Mouse (Mus musculus) yolk sac, embryonic 10.5 days (tissue): ENCODE data around the gene Fermt1.

Experiments used
- DNase-seq: peaks from one replicate; pipeline ENCODE4 v3.0.0-alpha.2; 2017; ENCODE audit warnings: low spot score

Gene Fermt1

GRCm38 (mm10) chr2:132945326-132946207 lies at the start of gene Fermt1:
Fermt1 (minus strand) TSS chr2:132945906.
- peak; percentile 69 for DNase-seq

DNA sequence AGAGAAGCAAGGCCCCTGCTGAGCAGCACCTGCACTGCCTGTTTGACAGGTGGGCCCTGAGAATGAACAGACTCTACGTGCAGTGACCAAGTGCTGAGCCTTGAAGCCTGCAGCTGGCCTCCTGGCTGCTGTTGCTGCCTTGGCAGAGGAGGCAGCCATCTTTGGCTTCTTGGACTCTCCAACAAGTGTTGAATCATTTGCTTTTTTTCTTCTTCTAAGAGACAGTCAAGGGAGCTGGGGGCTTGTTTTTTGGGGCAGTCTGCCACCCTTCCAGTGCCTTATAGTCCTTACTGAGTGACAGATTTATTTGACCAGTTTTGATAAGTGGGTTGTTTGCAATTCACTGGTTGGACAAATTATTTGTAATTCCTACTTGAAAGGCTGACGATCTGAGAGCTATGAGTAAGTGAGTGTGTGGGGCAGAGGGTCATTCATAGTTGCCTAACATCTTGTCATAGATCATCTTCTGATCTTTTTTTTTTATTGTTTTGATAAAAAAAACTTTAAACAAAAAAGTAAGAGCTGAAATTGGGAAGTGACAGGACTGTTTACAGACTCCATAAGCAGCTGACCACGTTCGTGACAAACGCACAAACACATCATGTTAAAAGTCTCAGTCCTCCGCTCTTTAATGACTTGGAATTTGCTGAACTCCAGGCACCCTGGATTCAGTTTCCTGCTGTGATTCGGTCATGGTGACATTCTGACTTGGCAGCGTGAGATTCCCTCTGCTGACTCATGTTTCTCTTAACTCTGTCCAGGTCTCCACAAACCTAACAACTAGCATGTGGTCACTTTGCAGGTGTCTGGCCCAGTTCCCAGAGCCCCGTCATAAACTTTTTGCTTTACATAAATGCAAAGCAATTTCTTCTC lies 47.2 kb upstream of the Fermt1 start:
- no peak for DNase-seq

GRCm38 (mm10) chr2:132989778-132990564 lies 44.3 kb upstream of the Fermt1 start:
- DNase-seq = no peak

DNA sequence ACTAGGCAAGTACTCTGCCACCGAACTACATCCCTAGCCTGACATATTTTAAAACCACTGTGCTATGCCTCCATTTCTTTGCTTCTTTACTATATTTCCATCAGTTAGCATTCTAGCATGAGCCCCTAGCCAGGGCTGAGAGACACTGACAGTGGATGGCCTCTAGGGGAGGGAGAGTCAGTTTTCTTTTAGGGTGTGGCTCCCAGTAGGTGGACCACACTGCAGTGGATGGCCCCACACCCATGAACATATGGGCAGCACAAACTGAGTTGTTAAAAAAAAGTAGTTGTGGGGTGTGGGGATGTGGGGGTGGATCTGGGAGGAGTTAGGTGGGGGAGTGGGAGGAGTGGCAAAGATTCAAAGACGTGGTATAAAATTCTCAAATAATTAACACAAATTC lies 27.6 kb upstream of the Fermt1 start:
- DNase-seq = no peak

DNA sequence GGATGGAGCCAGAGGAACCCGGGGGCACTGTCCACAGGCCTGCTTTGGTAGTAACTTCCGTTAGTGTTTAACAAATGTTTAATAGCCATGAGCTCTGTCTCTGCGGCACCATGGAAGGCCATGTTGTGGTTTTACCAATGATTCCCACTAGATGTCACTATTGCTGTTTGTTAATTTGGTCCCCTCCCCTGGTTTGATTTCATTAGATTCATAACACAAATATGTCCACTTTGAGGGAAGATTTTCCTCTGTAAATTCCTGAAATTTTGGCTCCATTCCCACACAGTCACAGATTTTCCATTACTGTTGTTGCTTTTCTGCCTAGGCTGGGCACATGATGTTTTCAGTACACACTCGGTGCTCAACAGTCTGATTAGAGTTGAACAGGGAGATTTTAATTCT lies 25.1 kb upstream of the Fermt1 start:
- DNase-seq = no peak

- no peak for DNase-seq
Observed at GRCm38 (mm10) chr2:132957786-132958185, 12.1 kb upstream of the Fermt1 start.

DNA sequence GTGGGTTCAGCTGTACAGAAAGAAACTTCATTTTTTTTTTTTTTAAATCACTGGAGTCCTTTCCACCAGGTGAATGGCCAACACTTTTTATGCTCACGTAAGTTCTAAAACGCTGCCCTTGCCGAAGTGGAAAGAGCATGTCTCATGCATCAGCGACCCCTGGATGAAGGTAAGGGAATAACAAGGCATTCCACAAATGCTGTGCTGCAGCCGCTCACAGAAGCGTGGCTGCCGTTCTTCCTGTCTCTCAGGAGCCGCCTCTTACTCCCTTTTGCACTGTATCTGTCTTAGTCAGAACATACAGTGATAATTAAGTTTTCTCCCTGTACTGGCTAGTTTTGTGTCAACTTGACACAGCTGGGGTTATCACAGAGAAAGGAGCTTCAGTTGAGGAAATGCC lies 6.5 kb upstream of the Fermt1 start:
- peak; percentile 17 for DNase-seq

DNA sequence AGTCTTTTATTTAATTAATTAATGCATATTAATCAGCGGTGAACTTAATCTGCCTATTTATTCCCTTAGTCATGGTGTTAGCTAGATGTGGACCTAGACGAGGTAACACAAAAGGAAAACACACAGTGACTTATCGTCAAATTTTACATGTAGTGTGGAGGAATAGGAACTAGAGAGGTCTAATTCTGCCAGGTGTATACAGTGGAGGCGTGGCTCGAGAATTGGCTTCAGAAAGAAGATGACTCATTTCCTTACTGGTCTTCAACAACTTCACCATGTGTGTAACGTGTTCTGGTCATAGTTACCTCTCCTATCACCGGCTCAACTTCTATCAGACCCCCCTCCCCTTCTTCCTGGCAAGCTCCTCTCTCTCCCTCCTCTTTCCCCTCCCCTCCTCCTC lies 2.5 kb upstream of the Fermt1 start:
- no peak for DNase-seq

DNA sequence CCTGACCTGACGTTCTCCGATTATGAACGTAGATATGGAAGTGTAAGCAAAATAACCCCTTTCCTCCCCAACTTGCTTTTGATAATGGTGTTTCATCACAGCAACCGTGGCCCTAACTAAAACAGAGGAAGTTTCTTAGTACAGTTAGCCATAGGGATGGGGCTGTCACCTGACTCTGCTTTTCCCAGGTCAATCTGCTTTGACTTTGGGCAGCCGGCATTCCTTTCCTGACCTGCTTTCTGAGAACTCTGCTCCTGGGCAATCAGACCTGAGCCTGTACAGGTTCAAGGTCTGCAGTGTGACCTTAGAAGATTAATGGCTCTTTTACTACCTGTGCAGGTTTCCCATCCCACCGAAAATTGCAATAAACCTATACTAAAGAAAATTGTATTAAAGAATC lies 1.3 kb upstream of the Fermt1 start:
- DNase-seq = peak; percentile 9

DNA sequence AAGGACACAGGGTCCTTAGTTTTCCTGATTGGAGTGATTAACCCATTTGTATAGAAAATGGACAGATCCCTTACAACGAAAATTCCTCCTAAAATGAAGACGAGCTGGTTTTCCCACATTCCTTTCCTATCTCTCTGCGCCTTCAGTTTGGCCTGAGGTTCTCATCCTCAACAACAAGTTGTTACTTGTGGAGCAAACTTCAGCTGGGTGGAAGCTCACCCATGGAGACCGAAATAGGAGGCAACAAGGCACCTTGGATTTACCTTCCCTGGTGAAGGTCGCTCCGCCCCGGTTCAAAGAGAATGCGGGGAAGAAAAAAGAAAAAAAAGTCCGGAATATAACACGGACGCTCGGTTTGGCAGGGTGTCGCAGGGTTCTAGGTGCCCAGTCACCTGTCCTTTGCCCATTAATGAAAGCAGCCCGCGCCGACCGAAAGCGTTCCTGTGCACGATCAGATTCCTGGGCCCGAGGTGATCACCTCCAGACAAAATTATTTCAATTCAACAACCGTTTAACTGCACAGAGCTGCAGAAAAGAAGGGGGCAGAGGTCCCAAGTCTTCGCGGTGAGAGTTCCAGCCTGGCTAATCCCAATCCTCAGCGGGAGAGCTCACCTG lies 888 bp downstream of the Fermt1 start:
- no peak for DNase-seq

DNA sequence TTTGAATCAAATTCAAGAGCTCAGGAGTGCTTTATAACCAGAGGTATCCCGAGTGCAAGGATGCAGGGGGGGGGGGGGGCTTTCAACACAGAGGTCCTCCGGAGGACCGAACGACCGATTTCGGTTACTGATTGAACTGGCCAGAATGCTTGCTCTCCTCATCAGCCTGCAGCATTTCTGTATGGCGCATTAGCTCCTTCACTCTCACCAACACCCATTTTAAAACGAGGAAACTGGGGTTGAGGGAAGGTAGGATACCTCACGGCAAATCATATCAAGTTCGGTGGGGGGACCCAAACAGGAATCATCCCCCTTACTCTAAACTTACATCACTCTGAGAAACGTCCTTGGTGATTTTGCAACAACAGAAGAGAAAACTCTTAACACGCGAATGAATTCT lies 1.7 kb downstream of the Fermt1 start:
- DNase-seq = peak; percentile 11

GRCm38 (mm10) chr2:132943596-132943995 lies 2.1 kb downstream of the Fermt1 start:
- DNase-seq = no peak

GRCm38 (mm10) chr2:132939056-132939455 lies 6.7 kb downstream of the Fermt1 start:
- no peak for DNase-seq

- DNase-seq = no peak
Observed at GRCm38 (mm10) chr2:132936176-132936575, 9.5 kb downstream of the Fermt1 start.

DNA sequence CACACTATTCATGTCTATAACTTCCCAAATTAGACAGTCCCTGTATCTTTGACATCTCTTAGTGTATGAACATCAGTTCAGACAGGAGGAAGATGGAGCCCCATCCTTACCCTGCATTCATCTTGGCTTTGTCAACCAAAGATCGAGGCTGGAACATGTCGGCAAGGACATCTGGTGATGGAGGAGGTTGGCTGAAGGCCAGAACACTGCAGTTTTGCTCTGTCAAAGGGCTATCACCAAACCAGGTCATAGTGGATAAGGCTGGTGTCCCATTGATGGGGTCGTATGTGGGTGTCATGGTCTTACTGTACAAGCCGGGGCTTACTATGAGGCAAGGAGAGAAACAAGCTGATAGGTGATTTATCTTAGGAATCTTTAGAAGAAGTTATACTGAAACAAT lies 11.0 kb downstream of the Fermt1 start:
- no peak for DNase-seq

DNA sequence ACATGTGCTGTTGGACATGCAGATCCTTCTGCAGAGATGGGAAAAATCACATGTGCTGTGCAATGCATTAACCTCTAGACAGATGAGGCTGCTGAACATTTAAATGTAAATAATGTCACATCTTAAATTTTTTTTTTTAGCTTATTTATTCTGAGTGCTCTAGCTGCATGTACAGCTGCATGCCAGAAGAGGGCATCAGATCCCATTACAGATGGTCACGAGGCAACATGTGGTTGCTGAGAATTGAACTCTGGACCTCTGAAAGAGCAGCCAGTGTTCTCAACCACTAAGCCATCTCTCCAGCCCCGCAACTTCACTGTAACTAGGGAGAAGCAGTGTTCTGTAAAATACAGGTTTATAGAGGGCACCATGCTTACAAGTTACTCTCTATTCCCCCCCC lies 11.6 kb downstream of the Fermt1 start:
- no peak for DNase-seq

- no peak for DNase-seq
Observed at GRCm38 (mm10) chr2:132928999-132929398, 16.7 kb downstream of the Fermt1 start.

DNA sequence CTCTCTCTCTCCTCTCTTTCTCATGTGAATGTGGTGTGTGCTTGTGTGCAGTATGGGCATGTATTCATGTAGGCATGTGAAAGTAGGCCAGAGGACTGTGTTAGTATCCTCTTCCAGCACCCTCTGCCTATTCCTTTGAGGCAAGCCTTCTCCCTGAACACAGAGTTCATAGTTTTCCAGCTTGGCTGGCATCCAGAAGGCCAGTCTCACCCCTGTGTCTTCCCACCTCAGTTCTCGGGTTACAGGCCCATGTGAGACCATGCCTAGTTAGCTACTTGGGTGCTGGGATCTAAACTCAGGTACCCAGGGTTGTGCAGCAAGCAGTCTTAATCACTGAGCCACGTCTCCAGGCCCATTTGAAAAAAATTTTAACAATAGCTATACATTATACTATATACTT lies 17.8 kb downstream of the Fermt1 start:
- DNase-seq = no peak

DNA sequence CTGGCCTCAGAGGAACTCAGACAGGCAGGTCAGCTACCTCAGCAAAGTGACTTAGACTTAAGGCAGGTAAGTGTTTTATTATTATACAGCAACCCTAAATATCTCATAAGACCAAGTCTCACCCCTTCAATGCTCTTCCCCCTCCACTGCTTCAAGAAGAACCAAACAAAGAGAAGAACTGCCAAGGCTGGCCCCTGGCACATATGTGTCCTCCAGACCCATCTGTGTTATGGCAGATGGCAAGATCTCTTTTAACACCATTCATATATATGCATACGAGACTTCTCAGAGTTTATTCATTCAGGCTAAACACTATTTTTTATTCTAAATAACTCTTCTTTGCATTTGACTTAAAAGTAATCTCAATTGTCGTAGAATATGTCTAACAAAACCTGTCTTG lies 18.4 kb downstream of the Fermt1 start:
- DNase-seq = no peak

DNA sequence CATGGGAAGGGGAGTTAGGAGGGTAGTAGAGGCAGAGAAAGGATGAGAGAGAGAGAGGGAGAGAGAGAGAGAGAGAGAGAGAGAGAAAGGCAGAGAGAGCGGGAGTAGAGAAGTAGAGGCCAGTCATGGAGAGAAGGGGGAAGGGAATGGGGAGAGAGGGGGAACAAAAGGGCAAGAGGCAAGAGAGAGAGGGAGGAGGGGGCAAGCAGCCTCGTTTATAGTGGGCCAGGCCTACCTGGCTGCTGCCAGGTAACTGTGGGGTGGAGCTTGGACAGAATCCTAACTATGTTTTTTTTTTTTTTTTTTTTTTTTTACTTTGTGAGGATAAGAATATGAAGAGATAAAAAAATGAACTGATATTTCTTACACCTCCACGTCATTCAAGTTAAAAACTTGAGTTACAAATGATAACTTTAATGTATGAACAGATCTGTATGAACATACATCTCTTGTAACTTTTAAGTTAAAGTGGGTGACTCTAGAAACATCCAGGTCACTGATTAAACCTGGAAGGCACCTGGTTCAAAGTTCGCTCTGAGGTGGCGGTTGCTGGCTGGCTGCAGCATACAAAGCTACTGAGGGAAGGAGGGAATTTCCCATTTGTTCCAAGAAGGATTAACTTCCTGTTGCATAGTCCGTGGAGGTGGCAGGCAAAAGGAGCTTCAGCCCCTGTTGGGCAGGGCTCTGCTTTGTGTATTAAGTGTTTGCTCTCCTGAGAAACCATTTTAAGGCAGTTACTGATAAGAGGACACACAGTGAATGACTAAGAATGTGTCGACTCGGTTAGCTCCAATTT lies 22.2 kb downstream of the Fermt1 start:
- DNase-seq = peak; percentile 81
